Mouse (Mus musculus) lung, postnatal 0 days (tissue): Measurements from ENCODE around the gene Cdk18. TPM values are rescaled to one million over a fixed set of nuclear protein-coding genes. Genes with fewer than 3 reads are reported as not detected.

Experiments
- ATAC-seq: fragments of 200-750 bp; cut with Nextera tagmentation; 2 replicates; pipeline ENCODE4 v1.8.0; 2017; ENCODE audit warnings: moderate library complexity
- DNase-seq: peaks from one replicate; pipeline ENCODE4 v3.0.0-alpha.2; 2016; ENCODE audit warnings: low spot score
- H3K27ac ChIP-seq: fragments of 300-500 bp; sonication (generic); 2 replicates; pipeline ENCODE4 v1.5.1; 2014; ENCODE audit warnings: antibody characterized with exemption, mild to moderate bottlenecking, low read length, mixed read lengths
- H3K27me3 ChIP-seq: fragments of 300-500 bp; sonication (generic); replicated peaks from 2 replicates; pipeline ENCODE4 v1.6.1; 2014; ENCODE audit warnings: low read length, mixed read lengths; ENCODE audit not compliant: insufficient read depth
- H3K36me3 ChIP-seq: fragments of 300-500 bp; sonication (generic); 2 replicates; pipeline ENCODE4 v1.6.1; 2014; ENCODE audit warnings: low read length, mixed read lengths; ENCODE audit not compliant: insufficient read depth
- H3K4me1 ChIP-seq: fragments of 300-500 bp; sonication (generic); 2 replicates; pipeline ENCODE4 v1.6.1; 2014; ENCODE audit warnings: antibody characterized with exemption, low read depth, low read length, mixed read lengths; ENCODE audit not compliant: insufficient read depth
- H3K4me2 ChIP-seq: fragments of 300-500 bp; sonication (generic); replicated peaks from 2 replicates; pipeline ENCODE4 v1.6.1; 2014; ENCODE audit warnings: low read depth, mild to moderate bottlenecking, low read length, moderate library complexity, mixed read lengths
- H3K4me3 ChIP-seq: fragments of 300-500 bp; sonication (generic); 2 replicates; pipeline ENCODE4 v1.5.1; 2014; ENCODE audit warnings: low read depth, low read length
- H3K9ac ChIP-seq: fragments of 300-500 bp; sonication (generic); replicated peaks from 2 replicates; pipeline ENCODE4 v1.6.1; 2014; ENCODE audit warnings: low read depth, mild to moderate bottlenecking
- H3K9me3 ChIP-seq: fragments of 300-500 bp; sonication (generic); 2 replicates; pipeline ENCODE4 v1.6.1; 2016; ENCODE audit warnings: low read length, mixed read lengths
- CTCF ChIP-seq: IDR thresholded peaks from 2 replicates; pipeline ENCODE4 v1.5.1; 2016; ENCODE audit warnings: antibody characterized with exemption, mild to moderate bottlenecking
- EP300 ChIP-seq: IDR thresholded peaks from 2 replicates; pipeline ENCODE4 v1.6.1; 2016; ENCODE audit warnings: antibody characterized with exemption, mild to moderate bottlenecking, control low read depth
- WGBS: fragments of 180-500 bp; shearing (Covaris S2); extraction: QIAGEN DNeasy Blood & Tissue Kit; methylation state at CpG from one replicate; pipeline ENCODE4 v1.1.7; 2014; 5-methylcytosine and 5-hydroxymethylcytosine counted together
- polyA plus RNA-seq: library from polyadenylated mRNA; unstranded; fragments of >200 nt; fragmentation: Nextera tagmentation; extraction: Ambion mirVana; gene quantifications from 2 replicates; pipeline ENCODE4 v1.2.1, GENCODE M21; 2015

Gene Cdk18
- polyA plus RNA-seq, 1 experiment from 2014 or later, result 6.5 TPM

GRCm38 (mm10) chr1:132158741-132159140 is 19.3 kb upstream of the Cdk18 start:
- ATAC-seq (peak; percentile 49), DNase-seq (peak; percentile 78)
- H3K36me3 ChIP-seq, result no peaks in the 10 kb centered on the region
- H3K9ac ChIP-seq, result no peak overlapping the region
- 12% methylated on average over 2 of the region's 2 CpGs for WGBS
- peaks cover 6% of the 10 kb centered on the region; the same call in 1 of the 2 replicates for H3K27me3 ChIP-seq
- TF ChIP-seq EP300, result no peak
- no peak for TF ChIP-seq CTCF
- no peaks in the 10 kb centered on the region for H3K9me3 ChIP-seq
- H3K27ac ChIP-seq, result no peak overlapping the region
- H3K4me2 ChIP-seq, result no peak overlapping the region
- H3K4me3 ChIP-seq, result no peak overlapping the region
- H3K4me1 ChIP-seq, result no peaks in the 10 kb centered on the region

- Histone ChIP-seq H3K27me3 (peaks cover 6% of the 10 kb centered on the region; the same call in 1 of the 2 replicates), H3K27ac (no peak overlapping the region), H3K9me3 (no peaks in the 10 kb centered on the region), H3K4me2 (no peak overlapping the region), H3K4me1 (no peaks in the 10 kb centered on the region), H3K36me3 (no peaks in the 10 kb centered on the region), H3K9ac (no peak overlapping the region), H3K4me3 (no peak overlapping the region)
- no peak for DNase-seq
- no peak for TF ChIP-seq EP300
- no peak for TF ChIP-seq CTCF
- 31% methylated on average over 7 of the region's 7 CpGs for WGBS
- ATAC-seq, result no peak
These were observed 18.3 kb upstream of the Cdk18 start for GRCm38 (mm10) chr1:132157808-132158207.

GRCm38 (mm10) chr1:132157016-132157781 is 17.7 kb upstream of the Cdk18 start:
- peak; percentile 79 for DNase-seq
- Histone ChIP-seq H3K9me3 (no peaks in the 10 kb centered on the region), H3K4me3 (no peak overlapping the region), H3K27ac (no peak overlapping the region), H3K4me1 (no peaks in the 10 kb centered on the region), H3K36me3 (no peaks in the 10 kb centered on the region), H3K27me3 (peaks cover 6% of the 10 kb centered on the region; the same call in 1 of the 2 replicates), H3K9ac (no peak overlapping the region), H3K4me2 (no peak overlapping the region)
- WGBS, result 12% methylated on average over 14 of the region's 14 CpGs
- TF ChIP-seq CTCF (peak; percentile 99), EP300 (no peak)
- ATAC-seq, result peak; percentile 42

- DNase-seq (peak; percentile 96), ATAC-seq (peak; percentile 27)
- Histone ChIP-seq H3K27me3 (peaks cover 6% of the 10 kb centered on the region; the same call in 1 of the 2 replicates), H3K9me3 (no peaks in the 10 kb centered on the region), H3K36me3 (no peaks in the 10 kb centered on the region), H3K27ac (no peak overlapping the region), H3K4me3 (no peak overlapping the region), H3K9ac (no peak overlapping the region), H3K4me2 (no peak overlapping the region), H3K4me1 (no peaks in the 10 kb centered on the region)
- 11% methylated on average over 6 of the region's 6 CpGs for WGBS
- TF ChIP-seq CTCF (peak; percentile 98), EP300 (no peak)
These were observed 16.3 kb upstream of the Cdk18 start for GRCm38 (mm10) chr1:132155737-132156136.

- H3K27ac ChIP-seq, result no peak overlapping the region
- H3K4me2 ChIP-seq, result no peak overlapping the region
- no peak overlapping the region for H3K9ac ChIP-seq
- H3K4me1 ChIP-seq, result no peaks in the 10 kb centered on the region
- no peak for TF ChIP-seq EP300
- TF ChIP-seq CTCF, result no peak
- H3K4me3 ChIP-seq, result no peak overlapping the region
- no peak for DNase-seq
- H3K36me3 ChIP-seq, result no peaks in the 10 kb centered on the region
- WGBS, result 49% methylated on average over 8 of the region's 8 CpGs
- no peak for ATAC-seq
- no peaks in the 10 kb centered on the region for H3K9me3 ChIP-seq
- 0 out of 2 replicates have a peak, but pooled peaks cover 6% of the 10 kb centered on the region for H3K27me3 ChIP-seq
These were observed 14.2 kb upstream of the Cdk18 start for GRCm38 (mm10) chr1:132153691-132154090.

- DNase-seq (no peak), ATAC-seq (no peak)
- TF ChIP-seq EP300 (no peak), CTCF (no peak)
- H3K27me3 ChIP-seq, result 0 out of 2 replicates have a peak, but pooled peaks cover 6% of the 10 kb centered on the region
- H3K4me1 ChIP-seq, result no peaks in the 10 kb centered on the region
- H3K9me3 ChIP-seq, result no peaks in the 10 kb centered on the region
- no peaks in the 10 kb centered on the region for H3K36me3 ChIP-seq
- H3K9ac ChIP-seq, result no peak overlapping the region
- H3K4me2 ChIP-seq, result no peak overlapping the region
- H3K27ac ChIP-seq, result no peak overlapping the region
- WGBS, result 69% methylated on average over 15 of the region's 15 CpGs
- H3K4me3 ChIP-seq, result no peak overlapping the region
These were observed 13.7 kb upstream of the Cdk18 start for GRCm38 (mm10) chr1:132153086-132153690.
